Mouse (Mus musculus) thymus, adult 2 months (tissue): ENCODE results near the gene Ebf1. TPM values are rescaled to one million over a fixed set of nuclear protein-coding genes. Genes with fewer than 3 reads are reported as not detected.

Experiments used
- DNase-seq: peaks from one replicate; pipeline ENCODE4 v3.0.0; 2021
- H3K27ac ChIP-seq: fragments of 200-500 bp; 2 replicates; pipeline ENCODE4 v1.5.1; 2012; ENCODE audit warnings: low read length, control low read depth; ENCODE audit not compliant: control insufficient read depth, insufficient read depth
- H3K27me3 ChIP-seq: fragments of 200-500 bp; 2 replicates; pipeline ENCODE4 v1.6.1; 2012; ENCODE audit warnings: mild to moderate bottlenecking, low read length, moderate library complexity, mixed read lengths; ENCODE audit not compliant: control insufficient read depth, insufficient read depth
- H3K36me3 ChIP-seq: fragments of 200-500 bp; 2 replicates; pipeline ENCODE4 v1.6.1; 2012; ENCODE audit warnings: mild to moderate bottlenecking, low read length, moderate library complexity; ENCODE audit not compliant: control insufficient read depth, insufficient read depth
- H3K4me1 ChIP-seq: fragments of 200-500 bp; replicated peaks from 2 replicates; pipeline ENCODE4 v1.6.1; 2012; ENCODE audit warnings: low read length; ENCODE audit not compliant: control insufficient read depth, insufficient read depth
- H3K4me3 ChIP-seq: fragments of 200-500 bp; 2 replicates; pipeline ENCODE4 v1.5.1; 2012; ENCODE audit warnings: mild to moderate bottlenecking, low read length, control low read depth, moderate library complexity; ENCODE audit not compliant: control insufficient read depth, insufficient read depth
- CTCF ChIP-seq: fragments of 200-500 bp; IDR thresholded peaks from 2 replicates; pipeline ENCODE4 v1.5.1; 2012; ENCODE audit warnings: mild to moderate bottlenecking, control low read depth, low read length, moderate library complexity, borderline replicate concordance; ENCODE audit not compliant: control insufficient read depth, poor library complexity, insufficient read depth; ENCODE audit errors: extremely low read depth
- POLR2A ChIP-seq: fragments of 200-500 bp; IDR thresholded peaks from 2 replicates; pipeline ENCODE4 v1.6.1; 2012; ENCODE audit warnings: mild to moderate bottlenecking, low read length, control low read depth, moderate library complexity; ENCODE audit not compliant: control insufficient read depth, poor library complexity, insufficient read depth; ENCODE audit errors: extremely low read depth
- WGBS: fragments of 180-500 bp; shearing (Covaris S2); methylation state at CpG from one replicate; pipeline ENCODE4 v1.1.7; 2018; 5-methylcytosine and 5-hydroxymethylcytosine counted together
- polyA plus RNA-seq: library from polyadenylated mRNA; depleted of rRNA; stranded (reverse); fragments of >200 nt; gene quantifications from 2 replicates; pipeline ENCODE4 v1.2.3, GENCODE M21; 2012

The Ebf1 gene
- polyA plus RNA-seq, 1 experiment, result 4.4 TPM

DNA sequence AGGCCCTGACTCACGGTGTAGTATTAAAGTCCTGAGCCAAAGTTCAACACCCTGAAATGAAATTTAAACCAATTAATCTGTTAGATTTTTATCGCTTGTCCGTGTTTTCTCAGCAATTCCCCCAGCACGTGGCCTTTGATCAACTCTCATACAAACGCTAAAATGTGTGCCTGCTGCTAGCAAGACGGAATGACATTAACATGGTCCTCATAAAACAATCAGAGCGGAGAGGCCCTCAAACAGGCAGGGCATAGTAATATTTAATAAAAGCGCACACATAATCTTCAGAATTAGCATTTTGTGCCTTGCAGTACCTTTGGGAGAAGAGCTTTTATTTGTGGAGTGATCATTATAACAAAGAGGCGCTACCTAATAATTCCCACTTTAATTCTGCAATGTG lies 287.0 kb downstream of the Ebf1 start:
- H3K4me1 ChIP-seq, result no peaks in the 10 kb centered on the region
- H3K27ac ChIP-seq, result no peak overlapping the region
- 96% methylated on average over 9 of the region's 9 CpGs for WGBS
- no peaks in the 10 kb centered on the region for H3K27me3 ChIP-seq
- DNase-seq, result no peak
- H3K36me3 ChIP-seq, result no peaks in the 10 kb centered on the region
- TF ChIP-seq POLR2A (no peak), CTCF (no peak)
- no peak overlapping the region for H3K4me3 ChIP-seq

- TF ChIP-seq POLR2A (no peak), CTCF (no peak)
- Histone ChIP-seq H3K27ac (no peak overlapping the region), H3K27me3 (no peaks in the 10 kb centered on the region), H3K4me1 (no peaks in the 10 kb centered on the region), H3K4me3 (no peak overlapping the region), H3K36me3 (no peaks in the 10 kb centered on the region)
- DNase-seq, result no peak
- WGBS, result 87% methylated on average over 5 of the region's 5 CpGs
Measured at GRCm38 (mm10) chr11:44906456-44906855, 289.3 kb downstream of the Ebf1 start.

DNA sequence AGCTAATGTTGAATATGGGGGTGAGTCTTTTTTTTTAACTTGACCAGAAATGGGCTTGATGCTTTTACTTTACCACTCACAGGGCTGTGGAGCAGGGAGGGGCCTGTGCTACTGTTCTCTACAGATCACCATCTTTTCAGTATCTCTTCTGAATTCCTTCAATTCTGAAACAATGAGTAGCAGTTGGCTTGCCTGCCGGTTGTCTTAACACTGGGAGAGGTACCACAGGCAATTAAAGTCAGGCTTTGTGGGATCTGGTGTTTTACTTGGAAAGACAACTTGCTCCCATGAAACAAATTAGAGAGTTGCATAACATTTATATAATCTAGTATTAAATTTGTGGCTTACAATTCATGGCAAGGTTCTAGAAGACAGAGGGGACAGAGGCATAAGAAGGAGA lies 294.6 kb downstream of the Ebf1 start:
- no peaks in the 10 kb centered on the region for H3K4me1 ChIP-seq

DNA sequence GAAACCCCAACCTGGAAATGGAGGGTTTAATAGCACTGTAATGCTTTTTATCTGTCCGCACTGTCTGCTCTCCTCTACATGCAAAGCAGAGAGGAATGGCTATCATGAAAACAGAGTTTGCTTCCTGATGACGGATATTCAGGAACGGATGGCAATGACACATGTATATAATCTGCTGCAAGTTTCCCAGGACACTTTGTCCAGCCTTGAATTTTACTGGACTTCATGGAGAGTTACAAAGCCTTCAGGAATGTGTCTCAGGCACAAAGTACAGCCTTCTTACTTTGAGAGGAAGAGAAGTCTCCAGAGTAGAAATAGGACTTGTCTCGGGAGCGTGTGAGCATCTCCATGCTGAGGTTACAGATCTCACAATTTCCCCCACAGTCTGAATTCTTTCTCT lies 296.7 kb downstream of the Ebf1 start:
- Histone ChIP-seq H3K27ac (no peak overlapping the region), H3K27me3 (no peaks in the 10 kb centered on the region), H3K4me1 (no peaks in the 10 kb centered on the region), H3K36me3 (no peaks in the 10 kb centered on the region), H3K4me3 (no peak overlapping the region)
- WGBS, result 94% methylated on average over 5 of the region's 5 CpGs
- TF ChIP-seq POLR2A (no peak), CTCF (no peak)
- DNase-seq, result no peak

More for the DNA sequence above, 294.6 kb downstream of the Ebf1 start:
- Histone ChIP-seq H3K4me3 (no peak overlapping the region), H3K36me3 (no peaks in the 10 kb centered on the region), H3K27me3 (no peaks in the 10 kb centered on the region), H3K27ac (no peak overlapping the region)
- no peak for DNase-seq
- WGBS, result 98% methylated on average over 1 of the region's 1 CpGs
- TF ChIP-seq CTCF, result no peak
- TF ChIP-seq POLR2A, result no peak

DNA sequence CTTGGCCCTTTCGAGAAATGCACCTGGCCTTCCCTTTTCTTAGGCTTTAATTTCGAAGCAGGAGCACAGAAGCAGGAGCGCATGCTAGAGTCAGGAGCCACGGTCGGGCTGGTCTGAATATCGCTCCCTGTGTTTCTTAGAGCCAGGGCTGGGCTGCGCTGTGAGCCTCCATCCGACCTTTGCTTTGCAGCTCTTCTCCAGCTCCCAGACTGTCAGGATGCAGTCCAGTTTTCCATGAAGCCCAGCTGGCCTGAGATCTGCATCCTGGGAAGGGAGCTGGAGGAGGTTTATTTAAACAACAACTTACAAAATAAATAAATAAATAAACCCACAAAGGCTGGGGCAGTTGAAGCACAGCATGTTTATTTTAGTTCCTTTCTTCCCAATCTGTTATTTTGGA lies 299.9 kb downstream of the Ebf1 start:
- no peak for DNase-seq
- Histone ChIP-seq H3K27ac (no peak overlapping the region), H3K36me3 (no peaks in the 10 kb centered on the region), H3K27me3 (no peaks in the 10 kb centered on the region), H3K4me3 (no peak overlapping the region), H3K4me1 (no peaks in the 10 kb centered on the region)
- TF ChIP-seq CTCF, result no peak
- no peak for TF ChIP-seq POLR2A
- WGBS, result 93% methylated on average over 8 of the region's 8 CpGs

GRCm38 (mm10) chr11:44923138-44923537 lies 306.0 kb downstream of the Ebf1 start:
- Histone ChIP-seq H3K4me1 (0 out of 2 replicates have a peak, but pooled peaks cover 3% of the 10 kb centered on the region), H3K27ac (no peak overlapping the region), H3K36me3 (no peaks in the 10 kb centered on the region), H3K4me3 (no peak overlapping the region), H3K27me3 (no peaks in the 10 kb centered on the region)
- 48% methylated on average over 3 of the region's 3 CpGs for WGBS
- TF ChIP-seq CTCF (no peak), POLR2A (no peak)
- DNase-seq, result no peak

DNA sequence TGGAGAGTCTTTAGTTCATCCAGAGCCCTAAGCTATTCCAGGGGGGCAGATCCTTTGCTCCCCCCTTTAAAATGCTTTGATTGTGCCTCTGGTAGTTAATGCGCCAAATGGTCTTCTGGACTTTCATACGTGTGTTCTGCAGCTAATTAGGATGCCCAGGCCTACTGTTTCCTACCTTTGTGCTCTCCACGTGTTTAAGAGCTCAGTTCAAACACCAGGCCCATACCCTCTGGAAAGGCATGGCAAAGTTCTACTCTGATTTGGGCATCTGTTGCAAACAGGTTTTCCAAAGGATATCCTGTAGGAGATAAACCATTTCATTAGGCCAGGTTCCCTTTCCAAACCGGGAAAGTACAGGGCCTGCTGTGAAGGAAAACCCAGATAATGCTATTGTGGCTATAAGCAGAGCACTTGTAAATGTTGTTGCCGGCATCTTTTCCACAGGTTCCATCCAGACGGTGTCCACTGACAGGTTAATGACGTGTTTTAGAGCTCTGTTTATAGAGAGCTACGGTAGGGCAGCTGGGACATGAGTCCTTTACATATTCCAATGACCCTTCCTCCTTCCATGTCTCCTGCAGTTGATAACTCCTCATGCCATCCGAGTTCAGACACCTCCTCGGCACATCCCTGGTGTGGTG lies 306.9 kb downstream of the Ebf1 start:
- WGBS, result 97% methylated on average over 10 of the region's 10 CpGs
- Histone ChIP-seq H3K36me3 (no peaks in the 10 kb centered on the region), H3K4me1 (0 out of 2 replicates have a peak, but pooled peaks cover 5% of the 10 kb centered on the region), H3K4me3 (no peak overlapping the region), H3K27me3 (no peaks in the 10 kb centered on the region), H3K27ac (no peak overlapping the region)
- TF ChIP-seq CTCF (no peak), POLR2A (no peak)
- DNase-seq, result no peak
